Comparison of ENCODE assay signal across 7 mouse cellular contexts in genomic region chr16:94258366-94259310, GRCm38 (mm10). TPM values are rescaled to one million over a fixed set of nuclear protein-coding genes. Genes with fewer than 3 reads are reported as not detected.
DNase-seq lines count a peak whose midpoint lies in the region; ATAC-seq and TF ChIP-seq lines count a peak whose summit lies in the region.

No protein-coding gene starts in this region.

- no peak overlapping the region for H3K4me3 ChIP-seq in intestine, embryonic 14.5 days (ENCODE audit: low read depth, low read length)
- H3K4me3 ChIP-seq in midbrain, embryonic 11.5 days (ENCODE audit: low read depth, low read length): no peak overlapping the region
- no peak overlapping the region for H3K4me3 ChIP-seq in small intestine, adult 2 months (ENCODE audit: low read depth, low read length)

- TF ChIP-seq CTCF in small intestine, adult 2 months (IDR thresholded peaks at IDR 0.05; ENCODE audit: extremely low read depth, insufficient read length, insufficient replicate concordance, low read depth, low read length): peak; percentile 68; the same call in 1 of the 2 replicates

- H3K27me3 ChIP-seq in intestine, embryonic 14.5 days (replicated peaks; ENCODE audit: control insufficient read depth, insufficient read depth, low read length): no peaks in the 10 kb centered on the region
- H3K27me3 ChIP-seq in midbrain, embryonic 11.5 days (ENCODE audit: control insufficient read depth, insufficient read depth, low read length): no peaks in the 10 kb centered on the region
- no peaks in the 10 kb centered on the region for H3K27me3 ChIP-seq in small intestine, adult 2 months (ENCODE audit: control insufficient read depth, insufficient read depth, low read length)

- H3K4me1 ChIP-seq in intestine, embryonic 14.5 days (replicated peaks; ENCODE audit: control insufficient read depth, insufficient read depth, low read length): no peaks in the 10 kb centered on the region; the same call in 1 of the 2 replicates
- H3K4me1 ChIP-seq in midbrain, embryonic 11.5 days (ENCODE audit: control insufficient read depth, insufficient read depth, low read length): no peaks in the 10 kb centered on the region
- no peaks in the 10 kb centered on the region for H3K4me1 ChIP-seq in small intestine, adult 2 months (ENCODE audit: control insufficient read depth, insufficient read depth, insufficient read length, low read length)

- H3K9me3 ChIP-seq in intestine, embryonic 14.5 days (ENCODE audit: control insufficient read depth, low read length): no peaks in the 10 kb centered on the region
- H3K9me3 ChIP-seq in midbrain, embryonic 11.5 days (ENCODE audit: control insufficient read depth, low read length): no peaks in the 10 kb centered on the region

- no peak overlapping the region for H3K4me2 ChIP-seq in intestine, embryonic 14.5 days (ENCODE audit: low read length)
- no peak overlapping the region for H3K4me2 ChIP-seq in midbrain, embryonic 11.5 days

- WGBS in intestine, embryonic 14.5 days: 38% methylated on average over 14 of the region's 14 CpGs
- WGBS in midbrain, embryonic 11.5 days: 68% methylated on average over 14 of the region's 14 CpGs
- 54% methylated on average over 14 of the region's 14 CpGs for WGBS in small intestine, adult 2 months

- H3K9ac ChIP-seq in intestine, embryonic 14.5 days (ENCODE audit: low read length): no peak overlapping the region
- no peak overlapping the region for H3K9ac ChIP-seq in midbrain, embryonic 11.5 days (ENCODE audit: low read length)

- no peak overlapping the region for H3K27ac ChIP-seq in intestine, embryonic 14.5 days (ENCODE audit: low read depth)
- no peak overlapping the region for H3K27ac ChIP-seq in midbrain, embryonic 11.5 days (ENCODE audit: low read depth, low read length)
- no peak overlapping the region for H3K27ac ChIP-seq in small intestine, adult 2 months (ENCODE audit: insufficient read depth, low read depth, low read length)

- TF ChIP-seq POLR2A in small intestine, adult 2 months (IDR thresholded peaks at IDR 0.05; ENCODE audit: low read depth, low read length): no peak

- ATAC-seq in intestine, embryonic 14.5 days (replicated peaks; ENCODE audit: low FRiP score, low TSS enrichment, low read depth): peak; percentile 46; the same call in 1 of the 2 replicates
- peak; percentile 67 for ATAC-seq in midbrain, embryonic 11.5 days (ENCODE audit: low FRiP score)

- peak; percentile 86 for DNase-seq in ZHBTc4 (ENCODE audit: low read depth, low spot score)
- peak; percentile 73 to 83 for DNase-seq in cerebellum, postnatal 25 days
- DNase-seq in gastrocnemius, adult 8-10 months (ENCODE audit: low spot score in 2 of 2): peak; percentile 45 to 55
- DNase-seq in intestine, embryonic 14.5 days (ENCODE audit: low spot score): peak; percentile 91
- DNase-seq in left cerebral cortex, adult 8-10 months (ENCODE audit: low spot score in 2 of 2): peak; percentile 52 to 57
- peak; percentile 98 for DNase-seq in midbrain, embryonic 11.5 days (ENCODE audit: low spot score, missing footprints)

- 0 out of 2 replicates have a peak, but pooled peaks cover 4% of the 10 kb centered on the region for H3K36me3 ChIP-seq in intestine, embryonic 14.5 days (ENCODE audit: control insufficient read depth, insufficient read depth, low read length)
- H3K36me3 ChIP-seq in midbrain, embryonic 11.5 days (ENCODE audit: control insufficient read depth, insufficient read depth, low read length): no peaks in the 10 kb centered on the region
- H3K36me3 ChIP-seq in small intestine, adult 2 months (ENCODE audit: control insufficient read depth, insufficient read depth, low read length): no peaks in the 10 kb centered on the region

RNA-seq across cellular contexts. Expression of gene Hlcs, which starts 54.7 kb away (rescaled TPM):
- 10 to 100 TPM in 2 of 4 experiments, 1 to 10 TPM in 2; 7.9 to 10.8 (median 9.8) TPM for total RNA-seq in gastrocnemius, adult 8-10 months (2022)
- polyA plus RNA-seq in intestine, embryonic 14.5 days (2014; fragmentation: Nextera tagmentation; extraction: Ambion mirVana): 8.9 and 10.1 TPM in 2 replicates
- total RNA-seq in left cerebral cortex, adult 8-10 months (2022): 10 to 100 TPM; 18.8 to 22.9 (median 21.6) TPM
- polyA plus RNA-seq in midbrain, embryonic 11.5 days (2014; fragmentation: Nextera tagmentation; extraction: Ambion mirVana): 8.0 and 8.1 TPM in 2 replicates
- 2.6 and 3.2 TPM in 2 replicates for polyA plus RNA-seq in small intestine, adult 2 months (2012; rRNA removed)
